Mouse (Mus musculus) gastrocnemius, postnatal 10 days (tissue): ENCODE data around the gene Endod1. TPM values are rescaled to one million over a fixed set of nuclear protein-coding genes. Genes with fewer than 3 reads are reported as not detected.
"Not testable (repeated sequence)": the region's sequence is repeated elsewhere in the genome, so short reads cannot be mapped to it uniquely, and the experiment has no call there.

ENCODE experiments used
- DNase-seq: peaks from one replicate; pipeline ENCODE4 v3.0.0; 2021; ENCODE audit warnings: mixed read lengths
- total RNA-seq, 2 experiments: library from RNA; stranded (reverse); gene quantifications; 2 replicates each; pipeline ENCODE4 v1.2.3; 2021

Gene Endod1
- total RNA-seq, 2 experiments from 2014 or later = 11.0 to 12.7 TPM

GRCm38 (mm10) chr9:14380386-14381285 is 671 bp downstream of the Endod1 start:
- peak; percentile 85 for DNase-seq

- DNase-seq = no peak
Observed at GRCm38 (mm10) chr9:14379769-14380385, 1.4 kb downstream of the Endod1 start.

- no peak for DNase-seq
Observed at GRCm38 (mm10) chr9:14378151-14378550, 3.2 kb downstream of the Endod1 start.

GRCm38 (mm10) chr9:14376149-14376548 is 5.2 kb downstream of the Endod1 start:
- no peak for DNase-seq

- DNase-seq = no peak
Observed at GRCm38 (mm10) chr9:14372440-14372839, 8.9 kb downstream of the Endod1 start.

- no peak for DNase-seq
Observed at GRCm38 (mm10) chr9:14369271-14369670, 12.0 kb downstream of the Endod1 start.

- DNase-seq = no peak
Observed at GRCm38 (mm10) chr9:14367850-14368249, 13.5 kb downstream of the Endod1 start.

- DNase-seq = no peak
Observed at GRCm38 (mm10) chr9:14365481-14366125, 15.7 kb downstream of the Endod1 start.

GRCm38 (mm10) chr9:14364719-14365118 is 16.6 kb downstream of the Endod1 start:
- DNase-seq = no peak

GRCm38 (mm10) chr9:14363540-14363939 is 17.8 kb downstream of the Endod1 start:
- no peak for DNase-seq

- no peak for DNase-seq
Observed at GRCm38 (mm10) chr9:14362068-14362768, 19.1 kb downstream of the Endod1 start.

GRCm38 (mm10) chr9:14357033-14357432 is 24.3 kb downstream of the Endod1 start:
- DNase-seq = no peak

- no peak for DNase-seq
Observed at GRCm38 (mm10) chr9:14354852-14355251, 26.5 kb downstream of the Endod1 start.

- DNase-seq = no peak
Observed at GRCm38 (mm10) chr9:14352337-14352736, 29.0 kb downstream of the Endod1 start.

- DNase-seq = no peak
Observed at GRCm38 (mm10) chr9:14350787-14351186, 30.5 kb downstream of the Endod1 start.

GRCm38 (mm10) chr9:14349380-14349779 is 31.9 kb downstream of the Endod1 start:
- no peak for DNase-seq

GRCm38 (mm10) chr9:14348416-14348815 is 32.9 kb downstream of the Endod1 start:
- no peak for DNase-seq

GRCm38 (mm10) chr9:14345866-14346265 is 35.4 kb downstream of the Endod1 start:
- DNase-seq = not testable (repeated sequence)

- peak; percentile 73 for DNase-seq
Observed at GRCm38 (mm10) chr9:14342041-14342668, 39.2 kb downstream of the Endod1 start.

- no peak for DNase-seq
Observed at GRCm38 (mm10) chr9:14338701-14339100, 42.6 kb downstream of the Endod1 start.

- DNase-seq = no peak
Observed at GRCm38 (mm10) chr9:14336901-14337300, 44.4 kb downstream of the Endod1 start.

- no peak for DNase-seq
Observed at GRCm38 (mm10) chr9:14335829-14336228, 45.5 kb downstream of the Endod1 start.
